Mouse (Mus musculus): ENCODE results near the gene Hk1. TPM values are rescaled to one million over a fixed set of nuclear protein-coding genes. Genes with fewer than 3 reads are reported as not detected.

Hk1 gene
- polyA plus RNA-seq, 1 experiment from 2014 or later = 28.2 TPM

GRCm38 (mm10) chr10:62224231-62224630, 155.5 kb downstream of the Hk1 start:
- Histone ChIP-seq H3K27me3 (ENCODE audit: control insufficient read depth, insufficient read depth, low read length) (no peaks in the 10 kb centered on the region), H3K27ac (ENCODE audit: low read depth, low read length) (no peak overlapping the region), H3K36me3 (ENCODE audit: control insufficient read depth, insufficient read depth, low read length) (no peaks in the 10 kb centered on the region), H3K4me1 (replicated peaks; ENCODE audit: control insufficient read depth, insufficient read depth, low read length) (no peaks in the 10 kb centered on the region), H3K9ac (ENCODE audit: low read length) (no peak overlapping the region), H3K9me3 (ENCODE audit: control insufficient read depth, low read length) (no peaks in the 10 kb centered on the region), H3K4me2 (ENCODE audit: low read depth, low read length, severe bottlenecking) (no peak overlapping the region), H3K4me3 (ENCODE audit: low read depth, low read length) (no peak overlapping the region)
- 74% methylated on average over 6 of the region's 6 CpGs for whole genome bisulfite sequencing
- ATAC-seq (replicated peaks; ENCODE audit: low FRiP score) (no peak), DNase-seq (ENCODE audit: low spot score) (no peak)

- Histone ChIP-seq H3K4me2 (ENCODE audit: low read depth, low read length, severe bottlenecking) (no peak overlapping the region), H3K36me3 (ENCODE audit: control insufficient read depth, insufficient read depth, low read length) (no peaks in the 10 kb centered on the region), H3K27ac (ENCODE audit: low read depth, low read length) (no peak overlapping the region), H3K9ac (ENCODE audit: low read length) (no peak overlapping the region; the same call in 1 of the 2 replicates), H3K4me3 (ENCODE audit: low read depth, low read length) (no peak overlapping the region), H3K27me3 (ENCODE audit: control insufficient read depth, insufficient read depth, low read length) (no peaks in the 10 kb centered on the region), H3K9me3 (ENCODE audit: control insufficient read depth, low read length) (no peaks in the 10 kb centered on the region), H3K4me1 (replicated peaks; ENCODE audit: control insufficient read depth, insufficient read depth, low read length) (no peaks in the 10 kb centered on the region)
- 88% methylated on average over 17 of the region's 17 CpGs for WGBS
- DNase-seq (ENCODE audit: low spot score) (no peak), ATAC-seq (replicated peaks; ENCODE audit: low FRiP score) (no peak)
Measured at GRCm38 (mm10) chr10:62222777-62223176, 156.9 kb downstream of the Hk1 start.

GRCm38 (mm10) chr10:62221647-62222046, 158.1 kb downstream of the Hk1 start:
- no peak for ATAC-seq (replicated peaks; ENCODE audit: low FRiP score)
- no peak overlapping the region for H3K4me2 ChIP-seq (ENCODE audit: low read depth, low read length, severe bottlenecking)
- 89% methylated on average over 2 of the region's 2 CpGs for WGBS

DNA sequence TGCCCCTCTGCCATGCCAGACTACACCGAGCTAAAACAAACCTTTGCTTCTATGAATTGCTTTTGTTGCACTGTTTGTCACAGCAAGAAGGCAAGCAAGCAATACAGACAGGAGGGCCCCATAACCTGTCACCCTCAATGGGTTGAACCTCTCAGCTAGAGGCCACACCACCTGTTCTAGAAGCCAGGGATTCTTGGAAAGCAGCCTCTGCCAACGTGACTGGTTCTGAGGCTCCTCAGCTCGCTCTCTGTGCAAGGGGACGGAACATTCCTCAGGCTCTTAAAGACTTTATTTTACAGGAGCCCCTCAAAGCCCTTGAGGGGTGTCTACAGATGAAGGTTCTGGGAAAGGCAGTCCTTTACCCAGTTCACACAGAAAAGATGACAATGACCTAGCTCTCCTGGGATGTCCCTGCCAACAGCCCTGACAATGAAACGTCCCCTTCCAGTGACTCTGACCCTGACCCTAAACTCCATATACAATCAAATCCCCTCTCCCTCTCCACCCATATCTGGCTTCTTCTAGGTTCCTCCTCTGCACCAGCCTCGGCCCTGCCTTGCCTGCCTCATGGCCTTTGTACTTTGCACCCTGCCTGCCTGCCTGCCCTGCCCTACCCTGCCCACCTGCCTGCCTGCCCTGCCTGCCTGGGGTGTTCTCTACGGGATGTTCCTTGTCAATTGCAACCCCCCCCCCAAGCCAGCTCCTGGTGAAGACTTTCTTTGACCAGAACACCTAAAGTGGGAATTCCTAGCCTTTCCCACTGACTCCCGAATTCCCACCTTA, 158.8 kb downstream of the Hk1 start:
- Histone ChIP-seq H3K4me2 (ENCODE audit: low read depth, low read length, severe bottlenecking) (no peak overlapping the region), H3K36me3 (ENCODE audit: control insufficient read depth, insufficient read depth, low read length) (no peaks in the 10 kb centered on the region), H3K9ac (ENCODE audit: low read length) (no peak overlapping the region), H3K27me3 (ENCODE audit: control insufficient read depth, insufficient read depth, low read length) (no peaks in the 10 kb centered on the region), H3K27ac (ENCODE audit: low read depth, low read length) (no peak overlapping the region), H3K9me3 (ENCODE audit: control insufficient read depth, low read length) (no peaks in the 10 kb centered on the region), H3K4me1 (replicated peaks; ENCODE audit: control insufficient read depth, insufficient read depth, low read length) (no peaks in the 10 kb centered on the region), H3K4me3 (ENCODE audit: low read depth, low read length) (no peak overlapping the region)
- DNase-seq (ENCODE audit: low spot score) = no peak
- no peak for ATAC-seq (replicated peaks; ENCODE audit: low FRiP score)
- 84% methylated on average over 8 of the region's 8 CpGs for WGBS

More at GRCm38 (mm10) chr10:62221647-62222046, 158.1 kb downstream of the Hk1 start:
- no peak overlapping the region for H3K9ac ChIP-seq (ENCODE audit: low read length)
- H3K9me3 ChIP-seq (ENCODE audit: control insufficient read depth, low read length) = no peaks in the 10 kb centered on the region
- no peaks in the 10 kb centered on the region for H3K4me1 ChIP-seq (replicated peaks; ENCODE audit: control insufficient read depth, insufficient read depth, low read length)
- no peaks in the 10 kb centered on the region for H3K36me3 ChIP-seq (ENCODE audit: control insufficient read depth, insufficient read depth, low read length)
- no peak overlapping the region for H3K4me3 ChIP-seq (ENCODE audit: low read depth, low read length)
- no peak overlapping the region for H3K27ac ChIP-seq (ENCODE audit: low read depth, low read length)
- no peaks in the 10 kb centered on the region for H3K27me3 ChIP-seq (ENCODE audit: control insufficient read depth, insufficient read depth, low read length)
- no peak for DNase-seq (ENCODE audit: low spot score)

Other genes starting within 250 kb of the Hk1 start
- gene Neurog3, start 246.8 kb downstream of the Hk1 start, polyA plus RNA-seq (2014; fragmentation: Nextera tagmentation; extraction: Ambion mirVana) = 0.23 and 0.48 TPM in 2 replicates
- 8.0 and 9.3 TPM in 2 replicates for gene Fam241b, start 236.0 kb downstream of the Hk1 start, polyA plus RNA-seq (2014; fragmentation: Nextera tagmentation; extraction: Ambion mirVana)
- gene Tspan15, start 148.7 kb downstream of the Hk1 start, polyA plus RNA-seq (2014; fragmentation: Nextera tagmentation; extraction: Ambion mirVana) = 13.9 and 15.5 TPM in 2 replicates
- not detected in 2 replicates for gene Tacr2, start 127.5 kb downstream of the Hk1 start, polyA plus RNA-seq (2014; fragmentation: Nextera tagmentation; extraction: Ambion mirVana)
- gene Hkdc1, start 42.6 kb upstream of the Hk1 start, polyA plus RNA-seq (2014; fragmentation: Nextera tagmentation; extraction: Ambion mirVana) = 0.25 TPM in 1 of 2 replicates, not detected in the other
- 0.35 and 0.87 TPM in 2 replicates for gene 4930507D05Rik, start 69.6 kb upstream of the Hk1 start, polyA plus RNA-seq (2014; fragmentation: Nextera tagmentation; extraction: Ambion mirVana)
- 31.2 and 33.5 TPM in 2 replicates for gene Supv3l1, start 69.8 kb upstream of the Hk1 start, polyA plus RNA-seq (2014; fragmentation: Nextera tagmentation; extraction: Ambion mirVana)
- gene Vps26a, start 106.9 kb upstream of the Hk1 start, polyA plus RNA-seq (2014; fragmentation: Nextera tagmentation; extraction: Ambion mirVana) = 94.8 and 110 TPM in 2 replicates
- gene Srgn, start 147.5 kb upstream of the Hk1 start, polyA plus RNA-seq (2014; fragmentation: Nextera tagmentation; extraction: Ambion mirVana) = 3.3 and 5.4 TPM in 2 replicates
- gene Kif1bp, start 198.5 kb upstream of the Hk1 start, polyA plus RNA-seq (2014; fragmentation: Nextera tagmentation; extraction: Ambion mirVana) = 50.5 and 57.9 TPM in 2 replicates
- 41.1 and 41.2 TPM in 2 replicates for gene Ddx21, start 222.4 kb upstream of the Hk1 start, polyA plus RNA-seq (2014; fragmentation: Nextera tagmentation; extraction: Ambion mirVana)

Measured in forebrain, embryonic 11.5 days (tissue).